Mouse (Mus musculus) hindbrain, postnatal 0 days (tissue): ENCODE data around the gene Shq1. TPM values are rescaled to one million over a fixed set of nuclear protein-coding genes. Genes with fewer than 3 reads are reported as not detected.

ENCODE experiments used
- ATAC-seq: fragments of 200-750 bp; cut with Nextera tagmentation; 2 replicates; pipeline ENCODE4 v1.8.0; 2017; ENCODE audit warnings: mild to moderate bottlenecking, moderate TSS enrichment, moderate library complexity
- DNase-seq: peaks from one replicate; pipeline ENCODE4 v3.0.0-alpha.2; 2015; ENCODE audit warnings: low spot score
- H3K27ac ChIP-seq: fragments of 300-500 bp; sonication (generic); 2 replicates; pipeline ENCODE4 v1.5.1; 2014; ENCODE audit warnings: mild to moderate bottlenecking
- H3K27me3 ChIP-seq: fragments of 300-500 bp; sonication (generic); 2 replicates; pipeline ENCODE4 v1.6.1; 2014; ENCODE audit warnings: low read length, mixed read lengths; ENCODE audit not compliant: insufficient read depth
- H3K36me3 ChIP-seq: fragments of 300-500 bp; sonication (generic); 2 replicates; pipeline ENCODE4 v1.6.1; 2014; ENCODE audit warnings: low read length, mixed read lengths; ENCODE audit not compliant: insufficient read depth
- H3K4me1 ChIP-seq: fragments of 300-500 bp; sonication (generic); 2 replicates; pipeline ENCODE4 v1.6.1; 2014; ENCODE audit warnings: antibody characterized with exemption, low read length, mixed read lengths; ENCODE audit not compliant: insufficient read depth
- H3K4me2 ChIP-seq: fragments of 300-500 bp; sonication (generic); 2 replicates; pipeline ENCODE4 v1.6.1; 2014; ENCODE audit warnings: low read depth, mild to moderate bottlenecking, low read length, moderate library complexity, mixed read lengths
- H3K4me3 ChIP-seq: fragments of 300-500 bp; sonication (generic); 2 replicates; pipeline ENCODE4 v1.5.1; 2014; ENCODE audit warnings: low read length
- H3K9ac ChIP-seq: fragments of 300-500 bp; sonication (generic); replicated peaks from 2 replicates; pipeline ENCODE4 v1.6.1; 2014; ENCODE audit warnings: mild to moderate bottlenecking, low read length, moderate library complexity, mixed read lengths
- H3K9me3 ChIP-seq: fragments of 300-500 bp; sonication (generic); 2 replicates; pipeline ENCODE4 v1.6.1; 2016; ENCODE audit warnings: low read length, mixed read lengths
- CTCF ChIP-seq: IDR thresholded peaks from 2 replicates; pipeline ENCODE4 v1.5.1; 2016; ENCODE audit warnings: antibody characterized with exemption, control low read depth, low read depth
- WGBS: fragments of 180-500 bp; shearing (Covaris S2); extraction: QIAGEN DNeasy Blood & Tissue Kit; methylation state at CpG from one replicate; pipeline ENCODE4 v1.1.7; 2014; 5-methylcytosine and 5-hydroxymethylcytosine counted together
- polyA plus RNA-seq: library from polyadenylated mRNA; unstranded; fragments of >200 nt; fragmentation: Nextera tagmentation; extraction: Ambion mirVana; gene quantifications from 2 replicates; pipeline ENCODE4 v1.2.1, GENCODE M21; 2015
- total RNA-seq: library from RNA; depleted of rRNA; stranded (reverse); fragments of >200 nt; gene quantifications from 2 replicates; pipeline ENCODE4 v1.2.3, GENCODE M21; 2014; rRNA removed

The Shq1 gene
- total and polyA plus RNA-seq, 2 experiments from 2014 or later: 4.1 to 5.1 TPM

DNA sequence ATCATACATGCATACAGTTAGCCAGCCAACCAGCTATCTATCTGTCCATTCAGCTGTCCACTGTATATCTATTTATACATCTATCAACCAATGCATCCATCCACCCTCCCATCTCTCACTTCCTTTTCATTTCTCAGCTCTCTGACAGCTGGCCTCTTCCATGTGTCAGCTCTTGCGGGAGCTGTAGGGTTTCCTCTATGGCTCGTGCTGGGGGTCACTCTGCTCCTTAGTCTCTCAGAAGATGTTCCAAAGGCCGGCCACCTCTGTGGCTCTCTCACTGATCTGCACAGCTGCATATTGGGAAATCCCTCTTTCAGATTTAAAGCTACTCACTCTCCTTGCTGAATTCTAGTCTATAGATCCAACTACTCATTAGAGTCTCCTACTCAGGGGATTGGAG is 148.5 kb downstream of the Shq1 start:
- WGBS: 55% methylated on average over 3 of the region's 3 CpGs

DNA sequence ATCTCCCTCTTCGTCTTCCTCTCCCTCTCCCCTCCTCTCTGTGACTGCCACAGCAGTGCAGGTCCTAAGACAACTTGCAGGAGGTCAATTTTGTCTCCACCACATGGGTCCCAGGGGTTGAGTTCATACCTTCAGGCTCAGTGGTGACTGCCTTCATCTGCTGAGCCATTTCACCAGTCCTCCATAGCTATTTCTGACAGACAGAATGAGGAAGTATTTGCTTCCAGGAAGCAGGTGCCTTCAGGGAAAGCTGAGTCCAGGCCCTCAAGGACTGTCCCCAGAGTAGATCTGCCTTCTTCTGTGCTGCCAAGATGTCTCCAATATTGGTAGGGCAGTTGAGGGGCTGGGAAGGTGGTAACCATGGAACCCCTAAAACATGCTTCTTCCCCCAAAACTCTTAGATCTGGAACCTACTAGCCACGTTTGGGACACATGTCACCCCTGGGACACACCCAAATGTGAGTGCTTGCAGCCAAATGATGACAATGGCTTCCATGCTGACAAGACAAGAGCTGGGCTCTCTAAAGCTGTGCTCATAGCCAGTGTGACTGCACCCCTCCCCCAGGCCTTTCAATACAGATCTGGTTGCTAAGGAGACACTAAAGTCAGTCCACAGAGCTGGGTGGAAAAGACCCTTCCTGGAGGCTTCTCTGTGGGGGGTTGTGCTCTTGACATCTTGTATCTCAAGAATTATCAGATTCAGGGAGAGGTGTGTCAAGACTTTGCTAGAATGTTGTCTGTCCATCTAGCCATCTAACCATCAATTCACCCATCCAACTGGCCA is 149.2 kb downstream of the Shq1 start:
- H3K4me1 ChIP-seq: 0 out of 2 replicates have a peak, but pooled peaks cover 7% of the 10 kb centered on the region
- WGBS: 51% methylated on average over 2 of the region's 2 CpGs

More for the DNA sequence above, 148.5 kb downstream of the Shq1 start:
- ATAC-seq (no peak), DNase-seq (no peak)
- Histone ChIP-seq H3K4me2 (no peak overlapping the region), H3K9me3 (no peaks in the 10 kb centered on the region), H3K4me1 (0 out of 2 replicates have a peak, but pooled peaks cover 7% of the 10 kb centered on the region), H3K36me3 (no peaks in the 10 kb centered on the region), H3K27me3 (peaks cover 12% of the 10 kb centered on the region), H3K4me3 (no peak overlapping the region), H3K9ac (no peak overlapping the region), H3K27ac (no peak overlapping the region)
- TF ChIP-seq CTCF: no peak

DNA sequence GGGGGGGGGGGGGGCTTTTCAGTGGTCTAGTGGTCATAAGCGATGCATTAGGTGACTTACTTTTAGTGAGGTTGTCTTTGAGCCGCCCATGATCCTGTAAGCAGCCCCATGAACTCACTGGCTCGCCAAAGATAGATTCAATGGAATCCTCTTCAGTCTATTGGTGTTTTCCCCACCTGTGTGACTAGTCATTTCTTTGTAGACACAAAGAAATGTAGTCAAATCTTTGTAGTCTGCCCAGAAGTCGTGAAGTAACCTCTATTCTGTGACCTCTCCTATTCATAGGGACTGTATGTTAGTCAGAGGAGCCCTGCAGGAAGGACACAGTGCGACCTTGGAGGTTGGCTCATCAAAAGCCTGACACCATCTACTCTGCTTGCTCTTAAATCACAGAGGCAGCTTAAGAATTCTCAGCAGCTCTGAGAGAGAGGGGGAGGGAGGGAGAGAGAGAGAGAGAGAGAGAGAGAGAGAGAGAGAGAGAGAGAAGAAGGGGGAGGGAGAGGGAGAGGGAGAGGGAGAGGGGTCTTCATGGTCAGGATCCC is 150.3 kb downstream of the Shq1 start:
- WGBS: 74% methylated on average over 5 of the region's 5 CpGs
- Histone ChIP-seq H3K4me3 (no peak overlapping the region), H3K36me3 (no peaks in the 10 kb centered on the region), H3K27ac (no peak overlapping the region), H3K9ac (no peak overlapping the region), H3K4me2 (no peak overlapping the region), H3K9me3 (no peaks in the 10 kb centered on the region), H3K4me1 (0 out of 2 replicates have a peak, but pooled peaks cover under 1% of the 10 kb centered on the region), H3K27me3 (peaks cover 14% of the 10 kb centered on the region)
- TF ChIP-seq CTCF: no peak
- ATAC-seq (no peak), DNase-seq (no peak)

More for the DNA sequence above, 149.2 kb downstream of the Shq1 start:
- H3K4me3 ChIP-seq: no peak overlapping the region
- H3K27me3 ChIP-seq: peaks cover 14% of the 10 kb centered on the region
- no peak overlapping the region for H3K9ac ChIP-seq
- no peaks in the 10 kb centered on the region for H3K9me3 ChIP-seq
- H3K4me2 ChIP-seq: no peak overlapping the region
- DNase-seq (peak; percentile 28), ATAC-seq (no peak)
- no peak for TF ChIP-seq CTCF
- H3K36me3 ChIP-seq: no peaks in the 10 kb centered on the region
- no peak overlapping the region for H3K27ac ChIP-seq

DNA sequence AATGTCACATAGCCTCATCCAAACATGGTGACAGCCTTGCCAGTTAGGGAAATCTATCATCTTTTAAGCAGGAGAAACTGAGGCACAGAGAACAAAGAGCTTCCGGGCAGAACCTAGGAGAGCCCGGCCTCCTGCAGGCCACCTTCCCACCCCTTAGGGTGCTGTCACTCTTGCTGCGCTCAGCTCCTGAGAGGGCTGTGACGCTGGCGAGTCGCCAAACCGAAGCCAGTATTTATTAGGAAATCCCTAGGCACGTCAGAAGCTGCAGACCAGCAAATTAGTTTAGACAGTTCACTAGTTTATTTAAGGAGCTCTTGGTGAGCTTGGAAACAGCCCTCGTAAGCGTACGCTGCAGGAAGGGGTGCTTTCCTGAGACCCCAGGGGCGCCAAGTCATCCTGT is 151.1 kb downstream of the Shq1 start:
- peak; percentile 44 for DNase-seq
- H3K9ac ChIP-seq: no peak overlapping the region
- no peaks in the 10 kb centered on the region for H3K4me1 ChIP-seq
- H3K4me3 ChIP-seq: no peak overlapping the region
- no peak for TF ChIP-seq CTCF
- H3K27ac ChIP-seq: no peak overlapping the region
- WGBS: 43% methylated on average over 12 of the region's 12 CpGs
- no peak overlapping the region for H3K4me2 ChIP-seq
- no peaks in the 10 kb centered on the region for H3K9me3 ChIP-seq
- no peaks in the 10 kb centered on the region for H3K36me3 ChIP-seq
- H3K27me3 ChIP-seq: peaks cover 14% of the 10 kb centered on the region
- no peak for ATAC-seq

Other genes starting within 250 kb of the Shq1 start
- 1.9 and 2.5 TPM in 2 replicates for gene Gxylt2, start 33.6 kb upstream of the Shq1 start, total RNA-seq
- gene Gxylt2, start 33.6 kb upstream of the Shq1 start, polyA plus RNA-seq: 2.4 and 2.7 TPM in 2 replicates
- gene Ppp4r2, start 162.5 kb upstream of the Shq1 start, total RNA-seq: 23.9 and 24.5 TPM in 2 replicates
- 9.5 and 10.9 TPM in 2 replicates for gene Ppp4r2, start 162.5 kb upstream of the Shq1 start, polyA plus RNA-seq